Mouse (Mus musculus) left cerebral cortex, adult 18-20 months (tissue): Measurements from ENCODE around the gene Gm12117. TPM values are rescaled to one million over a fixed set of nuclear protein-coding genes. Genes with fewer than 3 reads are reported as not detected.

Source experiments
- DNase-seq, 2 experiments: peaks; one replicate each; pipeline ENCODE4 v3.0.0; 2021 to 2022; ENCODE audit warnings: low spot score in 2 of 2, mixed read lengths in 1 of 2
- long read RNA-seq, 2 experiments: library from polyadenylated mRNA; stranded (forward); transcript quantifications; one replicate each; pipeline ENCODE4 v2.0.0; 2021
- total RNA-seq, 2 experiments: library from RNA; stranded (reverse); gene quantifications; 2 replicates each; pipeline ENCODE4 v1.2.3; 2021

The Gm12117 gene
- under 1 TPM in 1 of 2 experiments, not detected in 1; 0.63 TPM for total RNA-seq
- long read RNA-seq, experiment 1 = 0 reads
- long read RNA-seq, experiment 2 = 0 reads

DNA sequence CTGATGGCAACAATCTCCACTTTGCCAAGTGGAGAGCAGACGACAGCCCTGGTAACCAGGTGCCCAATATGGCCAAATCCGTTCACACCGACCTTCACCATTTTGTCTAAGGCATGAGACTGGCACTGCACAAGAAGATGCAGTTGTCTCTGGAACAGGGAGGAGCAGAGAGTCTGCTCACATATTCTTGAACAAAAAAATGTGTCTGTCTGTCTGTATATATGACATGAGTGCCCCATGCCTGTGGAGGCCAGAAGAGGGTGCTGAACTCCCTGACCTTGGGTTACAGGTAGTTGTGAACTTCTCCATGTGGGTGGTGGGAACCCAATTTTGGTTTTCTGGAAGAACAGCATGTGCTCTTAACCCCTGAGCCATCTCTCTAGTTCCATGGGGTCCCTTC is at the start of gene Gm12117:
Gene Gm12117, minus strand, starts transcription at position 101 of the 400 bp plus-strand sequence.
- DNase-seq = no peak

DNA sequence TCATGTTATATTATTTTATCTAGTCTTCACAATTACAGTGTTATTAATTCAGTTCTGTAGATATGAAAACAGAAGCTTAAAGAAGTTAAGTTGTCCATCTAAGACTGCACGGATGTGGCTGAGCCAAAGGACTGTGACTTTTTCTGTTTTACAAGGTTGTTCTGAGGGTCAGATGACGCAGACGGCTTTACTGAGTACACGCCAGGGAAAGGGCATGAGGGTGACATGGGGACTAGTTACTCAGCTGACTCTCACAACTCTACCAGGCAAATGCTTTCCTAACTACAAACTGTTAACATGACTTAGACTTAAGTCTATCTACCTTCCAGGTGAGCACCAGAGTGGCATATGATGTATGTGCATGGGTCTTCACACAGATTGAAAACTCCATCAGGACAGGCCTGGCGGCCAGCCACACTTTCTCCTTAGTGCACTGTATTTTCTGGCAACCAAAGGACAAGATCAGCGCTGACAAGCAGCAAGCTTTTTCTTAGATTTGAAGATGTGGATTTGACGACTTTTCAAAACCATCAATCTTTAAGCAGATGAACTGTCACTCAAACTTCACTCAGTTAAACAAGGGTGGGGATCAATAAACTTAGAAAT is 42.6 kb upstream of the Gm12117 start:
- no peak for DNase-seq

DNA sequence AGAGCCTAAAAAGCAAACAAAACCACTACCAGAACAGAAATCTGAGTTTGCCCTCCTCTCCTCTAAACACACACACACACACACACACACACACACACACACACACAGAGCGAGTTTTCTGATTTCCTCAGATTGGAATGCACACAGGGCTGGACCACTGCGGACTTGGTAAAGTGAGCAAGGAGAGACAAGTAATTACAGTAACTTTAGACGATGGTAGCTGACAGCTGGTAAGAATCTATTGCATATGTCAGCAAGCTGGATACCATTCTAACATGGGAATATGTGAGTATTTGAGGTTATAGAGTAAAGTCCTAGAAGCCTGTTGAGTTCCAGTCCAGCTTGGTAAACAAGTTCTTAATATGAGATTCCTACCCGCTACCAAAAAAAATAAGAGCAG is 33.0 kb upstream of the Gm12117 start:
- no peak for DNase-seq

DNA sequence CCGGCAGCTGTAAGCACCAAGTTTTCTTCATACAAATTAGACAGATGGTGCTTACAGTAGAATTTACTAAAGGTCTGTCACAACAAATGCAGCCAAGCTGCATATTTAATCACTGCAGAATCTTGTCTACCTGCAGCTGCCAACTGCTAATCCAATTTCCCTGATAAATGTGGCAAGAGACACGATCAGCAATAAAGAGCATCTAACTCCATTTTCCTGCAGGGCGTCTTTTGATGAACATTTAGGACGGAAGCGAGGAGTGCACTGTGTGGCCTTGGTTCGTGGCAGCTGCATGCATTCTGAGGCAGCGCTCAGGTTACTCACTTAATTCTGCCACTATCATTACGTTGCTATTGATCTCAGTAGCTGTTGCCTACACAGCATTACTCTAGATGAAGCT is 24.3 kb upstream of the Gm12117 start:
- no peak for DNase-seq

DNA sequence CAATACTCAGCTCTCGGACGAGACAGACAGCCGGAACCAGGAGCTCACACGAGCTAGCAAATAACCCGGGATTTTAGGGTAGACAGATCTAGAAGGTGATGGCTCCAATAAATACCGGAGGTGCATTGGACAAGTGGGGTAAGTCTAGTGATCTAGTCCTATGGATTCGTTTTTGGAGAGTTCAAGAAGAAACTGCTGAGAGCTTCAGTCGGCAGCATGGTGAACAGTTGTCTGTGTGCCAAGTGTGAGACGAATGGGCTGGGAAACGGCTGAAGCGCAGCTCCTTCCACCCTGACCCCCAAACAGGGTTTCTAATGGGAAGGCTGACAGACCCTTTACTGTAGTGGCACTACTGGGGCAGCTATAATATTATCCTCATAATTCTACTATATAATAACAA is 22.8 kb upstream of the Gm12117 start:
- DNase-seq = no peak

DNA sequence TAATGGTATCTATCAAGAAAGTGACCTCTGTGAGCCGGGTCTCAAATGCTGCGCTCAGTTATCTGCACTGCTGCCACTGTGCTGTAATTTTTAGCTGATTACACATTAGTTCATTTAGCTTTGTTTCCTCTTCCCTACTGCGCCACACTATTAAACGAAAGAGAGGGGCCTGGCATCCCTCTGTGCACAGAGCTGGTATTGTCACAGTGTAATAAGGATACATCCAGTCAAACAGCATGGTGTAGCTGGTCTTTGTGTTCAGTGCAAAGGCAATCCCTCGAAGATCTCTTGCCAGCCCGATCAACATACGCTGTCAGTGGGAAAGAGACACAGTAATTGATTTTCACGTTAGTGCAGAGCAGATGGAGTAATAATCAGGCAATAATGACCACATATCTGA is 20.6 kb upstream of the Gm12117 start:
- no peak for DNase-seq

DNA sequence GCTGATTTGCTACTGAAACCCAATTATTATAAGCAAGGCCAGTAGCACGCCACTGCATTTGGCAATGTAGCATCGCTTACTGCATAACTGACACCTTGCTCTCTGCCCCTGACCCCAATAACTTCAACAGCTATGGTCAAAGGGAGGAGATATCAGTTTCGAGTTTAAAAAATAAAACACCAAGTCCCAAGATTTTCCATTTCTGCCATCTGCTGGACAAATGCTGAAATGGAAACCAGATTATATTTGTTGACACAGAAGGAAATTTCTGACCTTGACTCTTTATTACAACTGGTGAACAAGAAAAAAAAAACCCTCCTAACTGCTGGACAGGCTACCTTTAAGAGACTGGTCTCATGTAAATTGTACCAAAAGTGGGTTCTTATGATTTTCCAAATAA is 18.9 kb upstream of the Gm12117 start:
- DNase-seq = no peak

DNA sequence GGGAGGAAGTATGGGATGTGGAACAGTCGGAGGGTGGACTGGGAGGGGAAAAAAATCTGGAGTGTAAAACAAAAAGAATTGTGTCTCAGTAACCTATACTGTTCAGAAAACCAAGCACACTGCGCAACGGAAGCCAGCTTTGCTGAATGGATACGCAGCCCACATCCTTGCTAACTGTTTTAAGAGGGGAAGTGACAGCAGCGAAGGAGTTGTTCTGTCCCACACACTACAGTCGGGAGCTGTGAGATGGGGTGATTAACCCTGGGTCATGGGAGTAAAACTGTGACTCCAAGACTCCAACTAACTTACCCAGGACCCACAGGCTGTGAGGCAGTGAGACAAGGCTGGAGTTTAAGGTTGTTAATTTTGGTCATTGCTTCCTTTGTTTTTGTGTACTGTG is 17.5 kb upstream of the Gm12117 start:
- DNase-seq = no peak

DNA sequence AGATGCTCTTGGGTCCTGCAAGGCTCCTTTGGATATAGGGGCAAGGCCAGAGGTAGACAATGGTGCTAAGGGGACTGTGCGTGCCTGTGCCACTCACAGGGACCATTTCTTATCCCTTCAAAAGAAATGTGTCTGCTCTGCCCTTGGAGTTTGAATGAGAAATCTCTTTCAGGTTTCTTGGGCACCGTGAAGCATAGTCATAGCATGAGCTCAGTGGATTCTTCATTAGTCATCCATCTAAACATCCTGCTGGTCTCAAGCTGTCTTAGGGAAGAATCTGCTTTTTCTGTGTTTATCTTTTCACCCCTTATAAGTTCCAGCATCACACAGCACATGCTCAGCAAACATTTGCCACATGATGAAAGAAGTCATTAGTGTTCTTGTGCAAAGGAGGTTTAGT is 2.0 kb upstream of the Gm12117 start:
- no peak for DNase-seq

DNA sequence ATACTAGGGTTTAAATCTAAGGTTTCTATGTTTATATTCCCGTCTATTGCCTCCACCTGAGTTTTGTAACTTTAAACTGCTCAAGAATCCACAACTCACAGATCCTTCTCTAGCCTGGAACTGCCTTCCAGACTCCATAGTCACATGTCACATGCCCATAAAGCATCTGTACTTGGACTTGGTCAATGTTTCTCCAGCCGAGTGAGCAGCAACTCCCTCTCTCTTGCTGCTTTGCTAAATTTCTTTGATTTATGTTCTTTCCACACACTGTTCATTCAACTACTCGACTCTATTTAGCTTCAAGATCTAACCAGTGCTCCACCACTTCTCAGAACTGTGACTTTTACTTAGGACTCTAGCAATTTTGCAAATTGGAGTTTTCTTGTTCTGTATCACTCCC is 1.7 kb downstream of the Gm12117 start:
- no peak for DNase-seq

DNA sequence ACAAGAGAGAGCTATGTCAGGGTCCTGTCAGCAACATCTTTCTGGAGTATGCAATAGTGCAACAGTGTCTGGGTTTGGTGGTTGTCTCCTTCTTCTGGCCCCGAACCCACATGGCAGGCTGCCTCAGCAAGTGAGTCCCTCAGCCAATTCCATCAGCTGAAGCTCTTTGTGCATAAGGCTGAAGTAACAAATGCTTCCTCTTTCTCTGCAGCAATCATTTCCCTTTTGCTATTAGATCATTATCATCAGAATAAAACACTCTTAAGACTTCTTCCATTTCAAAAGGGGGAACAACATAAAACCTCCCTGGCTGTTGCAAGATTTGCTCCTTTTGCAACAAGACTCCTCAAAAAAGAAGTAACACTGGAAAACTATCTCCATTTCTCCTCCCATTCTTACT is 2.2 kb downstream of the Gm12117 start:
- DNase-seq = no peak

DNA sequence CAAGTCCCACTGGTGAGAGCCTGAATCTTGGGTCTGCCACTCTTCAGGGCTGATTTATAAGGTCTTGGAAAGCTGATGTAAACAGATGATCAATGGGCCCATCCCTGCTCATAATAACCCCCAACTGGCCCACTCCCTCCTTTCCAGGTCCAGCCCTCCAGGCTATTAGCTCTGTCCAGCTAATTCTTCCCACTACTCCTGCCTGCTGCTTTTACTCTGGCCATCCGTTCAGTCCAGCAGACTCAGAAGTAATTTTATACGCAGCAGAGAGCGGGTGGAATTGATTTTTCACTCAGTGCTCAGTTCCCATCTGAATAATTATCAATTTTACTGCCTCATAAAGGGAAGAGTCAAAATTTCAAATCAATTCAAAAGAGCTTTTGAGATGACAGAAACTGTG is 36.2 kb downstream of the Gm12117 start:
- DNase-seq = no peak

DNA sequence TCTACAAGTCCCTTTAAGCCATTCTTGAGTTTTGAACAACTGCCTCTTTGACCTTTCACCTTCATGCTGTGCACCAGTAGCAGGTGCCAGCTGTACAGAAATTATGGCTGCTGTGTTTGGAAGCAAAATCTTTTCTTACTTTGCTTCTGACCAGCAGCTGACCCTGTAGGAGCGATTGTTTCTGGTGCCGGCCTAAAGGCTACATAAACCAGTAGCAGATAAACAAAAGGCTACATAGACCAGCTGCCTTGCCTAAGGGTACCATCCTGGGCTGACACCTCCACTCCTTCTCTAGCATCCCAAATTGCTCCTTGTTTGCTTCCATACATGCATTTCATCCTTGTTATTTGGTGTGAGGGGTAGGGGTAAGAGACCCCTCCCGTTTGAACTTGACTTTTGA is 42.4 kb downstream of the Gm12117 start:
- DNase-seq = no peak

DNA sequence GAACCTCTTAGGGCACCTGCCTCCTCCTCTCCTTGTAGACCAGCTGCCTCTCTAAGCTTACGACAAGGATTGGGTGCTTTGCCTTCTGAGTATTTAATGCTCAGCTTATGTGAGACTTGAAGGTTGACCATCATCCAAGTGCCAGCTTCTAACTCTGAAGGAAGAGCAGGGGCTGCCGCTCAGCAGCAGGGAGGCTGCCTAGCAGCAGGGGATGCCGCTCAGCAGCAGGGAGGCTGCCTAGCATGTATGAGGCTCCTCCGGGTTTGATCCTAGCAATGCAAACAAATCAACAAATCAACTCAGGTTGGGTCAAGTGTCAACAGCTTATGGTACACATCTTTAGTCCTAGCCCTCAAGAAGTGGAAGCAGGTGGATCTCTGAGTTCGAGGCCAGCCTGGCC is 44.5 kb downstream of the Gm12117 start:
- no peak for DNase-seq

DNA sequence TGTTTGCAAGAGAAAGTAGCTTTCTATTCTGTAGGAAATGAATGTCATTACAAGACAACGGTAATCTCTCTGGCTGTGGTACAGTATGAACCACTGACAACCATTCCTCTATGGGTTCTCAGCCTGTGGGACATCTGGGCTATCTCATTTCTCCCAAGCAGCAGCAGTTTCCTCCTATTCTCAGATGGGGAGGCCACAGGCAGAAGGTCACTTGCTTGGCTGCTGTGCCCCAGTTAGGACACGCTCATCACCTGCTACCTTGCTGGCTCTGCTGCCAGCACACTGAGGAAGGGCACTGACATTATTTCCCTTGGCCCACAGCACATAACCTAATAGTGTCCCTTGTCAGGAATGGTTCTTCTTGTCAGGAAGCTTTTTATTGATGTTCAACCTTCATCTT is 48.4 kb downstream of the Gm12117 start:
- no peak for DNase-seq

DNA sequence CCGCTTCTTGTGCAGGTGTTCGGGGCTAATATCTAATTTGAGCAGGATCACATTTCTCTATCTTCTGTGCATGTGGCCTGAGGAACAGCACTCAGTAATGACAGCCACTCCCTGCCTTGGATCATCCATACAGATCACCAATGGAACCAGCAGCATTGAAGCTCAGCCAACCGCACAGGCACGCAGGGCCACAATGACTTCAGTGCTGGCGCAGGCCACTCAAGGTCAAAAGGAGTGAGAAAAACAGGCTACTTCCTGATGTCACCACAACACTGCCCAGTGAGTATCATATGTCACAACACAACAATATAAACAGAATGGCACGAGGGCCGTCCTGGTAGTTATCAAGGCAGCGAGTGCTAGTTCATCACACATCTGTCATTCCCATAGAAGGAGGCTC is 50.0 kb downstream of the Gm12117 start:
- DNase-seq = no peak

Other genes with a start within 250 kb of the Gm12117 start
- gene Fgf18, start 129.3 kb downstream of the Gm12117 start, total RNA-seq = 1 to 10 TPM; 2.9 to 3.4 TPM
- 100 to 1,000 TPM; 160 to 161 TPM for gene Npm1, start 113.5 kb downstream of the Gm12117 start, total RNA-seq
- not detected for gene Tlx3, start 73.1 kb downstream of the Gm12117 start, total RNA-seq
- 1 to 10 TPM; 4.8 to 4.9 TPM for gene Ranbp17, start 237.0 kb upstream of the Gm12117 start, total RNA-seq